Mouse (Mus musculus): ENCODE measurements around the gene Ttc22.

Gene Ttc22

DNA sequence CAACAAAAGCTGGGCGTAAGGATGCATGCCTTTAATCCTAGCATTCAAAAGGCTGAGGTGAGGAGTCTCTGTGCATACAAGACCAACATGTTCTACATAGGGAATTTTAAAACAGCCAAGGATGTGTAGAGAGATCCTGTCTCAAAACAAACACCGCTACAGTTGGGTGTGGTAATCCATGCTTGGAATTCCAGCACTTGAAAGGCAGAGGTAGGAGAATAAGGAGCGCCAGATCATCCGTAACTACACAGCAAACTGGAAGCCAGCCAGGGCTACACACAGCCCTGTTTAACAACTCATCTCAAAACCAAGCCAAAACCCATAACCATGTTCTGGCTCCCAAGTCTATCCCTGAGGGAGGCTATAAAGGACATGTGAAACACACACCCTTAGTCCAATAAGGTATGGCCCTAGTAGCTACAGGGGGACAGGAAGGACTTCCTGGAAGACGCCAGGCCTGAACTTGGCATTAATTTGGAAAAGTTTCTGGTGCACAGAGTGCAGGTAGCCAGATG, 41.8 kb downstream of the Ttc22 start:
- DNase-seq (ENCODE audit: low read depth): no peak

DNA sequence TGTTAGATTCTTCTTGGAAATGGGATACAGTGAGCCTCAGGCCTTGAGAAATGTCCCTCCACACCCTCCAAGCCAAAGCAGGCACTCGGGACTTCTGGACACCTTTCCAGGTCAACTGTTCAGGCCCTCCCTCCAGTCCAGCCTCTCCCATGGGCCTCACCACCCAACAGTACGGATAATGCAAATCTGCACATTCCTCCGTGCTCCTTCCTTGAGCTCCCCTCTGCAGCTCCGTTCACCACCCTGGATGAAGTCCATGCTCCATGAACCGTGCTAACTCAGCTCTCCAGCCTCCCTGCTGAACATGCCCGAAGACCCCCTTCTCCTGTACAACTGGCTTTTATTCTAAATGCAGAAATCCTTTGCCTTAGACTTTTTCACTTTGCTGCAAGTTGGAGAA, 42.5 kb downstream of the Ttc22 start:
- no peak for DNase-seq (ENCODE audit: low read depth)

DNA sequence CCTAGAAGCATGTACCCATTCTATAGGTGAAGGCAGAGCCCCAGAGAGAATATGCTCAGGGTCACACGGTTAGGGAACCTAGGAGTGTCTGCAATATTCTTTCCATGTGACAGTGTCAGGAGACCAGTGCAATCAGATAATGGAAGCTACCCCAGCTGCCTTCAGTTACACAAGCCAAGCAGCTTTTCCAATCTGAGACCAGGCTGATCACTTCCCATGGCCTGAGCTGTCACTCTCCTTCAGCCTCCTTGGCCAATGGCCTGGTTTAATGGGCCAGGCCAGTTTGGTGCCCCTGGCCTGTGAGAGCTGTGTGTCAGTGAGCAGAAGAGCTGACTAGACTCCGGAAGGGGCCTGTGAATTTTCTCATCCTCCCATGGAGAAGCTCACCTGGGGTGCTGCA, 43.0 kb downstream of the Ttc22 start:
- DNase-seq (ENCODE audit: low read depth): no peak

DNA sequence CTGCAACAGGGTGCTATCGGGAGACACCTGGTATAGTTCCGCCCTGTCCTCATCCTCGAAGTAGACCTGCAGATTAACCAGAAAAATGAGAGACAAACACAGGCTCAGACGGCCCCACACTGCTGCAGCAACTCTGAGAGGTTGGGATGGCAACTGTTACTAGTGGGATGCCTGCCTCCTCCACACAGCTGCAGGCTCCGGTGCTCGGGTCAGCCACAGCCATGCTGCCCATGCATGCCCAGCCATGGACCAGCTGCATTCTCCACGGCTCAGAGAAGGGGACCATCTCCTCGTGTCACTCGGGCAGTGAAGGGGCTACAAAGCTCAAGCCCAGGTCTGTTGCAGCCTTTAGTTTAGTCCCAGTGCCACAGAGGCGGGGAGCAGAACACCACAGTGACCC, 43.4 kb downstream of the Ttc22 start:
- DNase-seq (ENCODE audit: low read depth): no peak

DNA sequence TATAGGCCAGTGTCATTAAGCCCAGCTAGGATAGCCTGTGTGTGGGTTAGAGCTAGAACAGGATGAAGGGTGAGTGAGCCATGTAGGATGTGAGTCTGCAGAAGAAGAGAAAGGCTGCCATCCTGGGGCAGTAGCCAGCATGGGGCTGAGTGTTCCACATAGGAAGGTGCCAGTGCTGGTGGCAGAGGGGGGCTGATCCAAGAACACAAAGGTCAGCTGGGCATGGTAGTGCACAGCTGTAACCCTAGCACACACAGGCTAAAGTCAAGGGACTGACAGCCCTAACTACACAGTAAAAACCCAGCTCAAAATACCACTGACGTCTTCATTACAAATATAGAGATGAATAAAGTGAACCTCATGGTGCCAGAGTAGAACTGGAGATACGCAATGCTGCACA, 44.3 kb downstream of the Ttc22 start:
- DNase-seq (ENCODE audit: low read depth): no peak

DNA sequence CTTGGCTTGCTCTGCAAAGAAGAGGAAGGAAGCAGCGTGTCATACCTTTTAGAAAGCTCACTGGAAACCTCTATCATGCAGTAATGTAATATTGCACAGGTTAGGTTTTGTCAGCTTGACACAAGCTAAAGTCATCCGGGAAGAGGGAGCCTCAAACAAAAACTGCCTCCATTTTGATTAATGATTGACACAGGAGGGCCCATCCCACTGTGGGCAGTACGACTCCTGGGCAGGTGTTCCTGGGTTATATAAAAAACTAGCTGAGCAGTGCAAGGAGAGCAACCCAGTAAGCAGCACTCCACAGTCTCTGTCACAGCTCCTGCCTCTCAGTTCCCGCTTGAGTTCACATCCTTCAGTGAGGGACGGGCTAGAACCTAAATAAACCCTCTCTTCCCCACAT, 54.5 kb downstream of the Ttc22 start:
- no peak for DNase-seq (ENCODE audit: low read depth)

DNA sequence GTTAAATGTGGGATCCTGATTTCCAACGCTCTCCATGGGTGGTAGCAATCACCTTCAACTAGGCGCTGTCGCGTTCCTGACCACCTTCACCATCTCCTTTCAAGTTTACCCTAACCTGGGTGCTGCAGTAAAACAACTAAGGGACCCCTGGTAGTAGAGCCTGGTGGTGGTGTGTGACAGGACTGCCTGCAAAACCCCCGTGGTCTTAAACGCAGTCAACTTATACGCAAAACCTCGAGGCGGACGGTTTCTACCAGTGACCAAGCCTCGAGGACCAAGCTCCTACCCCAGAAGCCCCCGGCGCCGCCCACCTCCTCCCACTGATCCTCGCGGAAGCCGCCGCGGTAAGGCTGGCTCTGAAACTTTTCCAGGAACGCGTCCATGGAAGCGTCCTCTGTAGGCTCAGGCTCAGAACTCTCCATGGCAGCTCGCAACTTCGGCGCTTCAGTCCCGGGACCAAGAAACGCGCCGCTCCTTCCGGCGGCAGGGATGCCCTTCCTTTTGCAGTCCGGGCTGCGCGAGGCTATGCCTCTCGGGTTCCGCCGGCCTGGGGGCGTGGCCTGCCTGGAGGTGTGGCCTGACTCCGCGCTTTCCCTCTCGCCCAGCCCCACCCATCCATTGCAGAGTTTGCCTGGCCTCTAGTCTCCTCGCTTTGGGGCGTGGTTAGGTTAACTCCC, 56.3 kb downstream of the Ttc22 start, which contains the start of gene Ttc4:
TSS of gene Ttc4 (minus strand) at position 503 of the 677 bp plus-strand sequence.
- peak; percentile 95 for DNase-seq (ENCODE audit: low read depth)

DNA sequence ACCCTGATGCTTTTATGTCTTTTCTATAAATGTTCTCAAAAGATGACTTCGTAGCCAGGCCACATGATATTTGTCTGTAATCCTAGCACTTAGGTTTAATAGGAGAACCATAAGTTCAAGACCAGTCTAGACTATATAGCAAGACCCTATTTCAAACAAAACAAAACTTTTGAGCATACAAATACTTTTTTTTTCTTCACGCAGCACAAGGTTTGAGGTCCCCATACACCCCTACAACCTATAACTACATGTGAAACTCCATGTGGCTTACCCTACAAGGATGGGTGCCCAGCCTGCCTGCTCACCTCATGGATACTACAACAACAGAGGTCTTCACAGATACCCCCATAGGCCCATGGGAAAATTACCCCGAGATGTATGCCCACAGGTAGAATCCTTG, 56.9 kb downstream of the Ttc22 start:
- no peak for DNase-seq (ENCODE audit: low read depth)

- DNase-seq (ENCODE audit: low read depth): no peak
These were observed 58.7 kb downstream of the Ttc22 start for GRCm38 (mm10) chr4:106680955-106681354.

DNA sequence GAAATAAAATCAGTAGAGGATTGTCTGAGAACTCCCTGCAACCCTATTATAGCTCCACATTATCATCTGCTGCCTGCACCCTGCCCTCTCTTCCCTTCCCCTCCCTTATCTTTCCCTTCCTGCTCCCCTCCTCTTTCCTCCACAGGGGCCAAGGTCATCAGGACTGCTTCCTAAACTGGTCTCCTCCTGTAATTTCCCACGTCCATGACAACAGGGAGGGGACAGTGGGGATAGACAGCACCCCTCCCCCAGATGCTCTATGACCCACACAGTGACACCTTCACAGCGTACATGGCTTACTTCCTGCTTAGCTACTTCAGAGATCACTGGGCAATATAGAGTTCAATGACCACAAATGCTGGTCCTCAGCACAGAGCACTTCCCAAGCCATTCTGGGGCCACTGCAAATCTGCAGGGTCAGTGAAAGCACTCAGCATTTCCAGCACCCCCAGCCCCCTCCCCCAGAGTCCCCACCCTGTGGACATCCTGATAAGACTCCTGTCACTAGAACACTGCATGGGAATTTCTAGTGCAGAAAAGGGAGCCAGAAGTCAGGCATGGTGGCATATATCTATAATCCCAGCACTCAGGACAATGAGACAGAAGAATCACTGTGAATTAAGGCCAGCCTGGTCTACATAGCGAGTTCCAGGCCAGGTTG, 66.5 kb downstream of the Ttc22 start:
- DNase-seq (ENCODE audit: low read depth): no peak
